In genomic region chr7:125117173-125117572, GRCm38 (mm10) we compare ENCODE assay signal across 18 mouse cellular contexts.
A peak's percentile ranks its signal among the peaks of the same experiment; 100 is the strongest.
DNase-seq lines count a peak whose midpoint lies in the region; ATAC-seq and TF ChIP-seq lines count a peak whose summit lies in the region.
"Had no signal": no experiment of that assay in that cellular context is flagged by ENCODE, and none has a peak within 500 bp of the region (broad histone marks: within the 10 kb centered on the region; RNA-seq: fewer than 3 reads in every experiment).

No protein-coding gene starts in this region.

- no peak overlapping the region for H3K9ac ChIP-seq in forebrain, postnatal 0 days
- H3K9ac ChIP-seq in forebrain, embryonic 15.5 days (replicated peaks): no peak overlapping the region
- H3K9ac ChIP-seq: embryonic facial prominence, embryonic 12.5 days; hindbrain, embryonic 13.5 days; intestine, embryonic 15.5 days; liver, embryonic 13.5 days had no signal

- no peak overlapping the region for H3K4me2 ChIP-seq in forebrain, postnatal 0 days (ENCODE audit: low read depth)
- H3K4me2 ChIP-seq in forebrain, embryonic 15.5 days (replicated peaks): no peak overlapping the region
- H3K4me2 ChIP-seq: embryonic facial prominence, embryonic 12.5 days; hindbrain, embryonic 13.5 days; intestine, embryonic 15.5 days; liver, embryonic 13.5 days had no signal

- intact Hi-C loops in left cerebral cortex, postnatal 25 days (cut with DNase I): loop anchor here (2.0 to 5.0 kb wide), 4 partner anchors 210 to 370 kb away; no protein-coding TSS in a partner anchor

- no peak overlapping the region for H3K27ac ChIP-seq in forebrain, postnatal 0 days (ENCODE audit: low read depth, low read length)
- H3K27ac ChIP-seq in forebrain, embryonic 15.5 days (replicated peaks): no peak overlapping the region
- H3K27ac ChIP-seq: embryonic facial prominence, embryonic 12.5 days; hindbrain, embryonic 13.5 days; intestine, embryonic 15.5 days; liver, embryonic 13.5 days had no signal

- no peak overlapping the region for H3K4me3 ChIP-seq in forebrain, postnatal 0 days (ENCODE audit: low read depth, low read length)
- no peak overlapping the region for H3K4me3 ChIP-seq in forebrain, embryonic 15.5 days
- H3K4me3 ChIP-seq: embryonic facial prominence, embryonic 12.5 days; hindbrain, embryonic 13.5 days; intestine, embryonic 15.5 days; liver, embryonic 13.5 days had no signal

- no peaks in the 10 kb centered on the region for H3K27me3 ChIP-seq in forebrain, postnatal 0 days (ENCODE audit: insufficient read depth, low read length)
- H3K27me3 ChIP-seq in forebrain, embryonic 15.5 days: no peaks in the 10 kb centered on the region
- H3K27me3 ChIP-seq: embryonic facial prominence, embryonic 12.5 days; hindbrain, embryonic 13.5 days; intestine, embryonic 15.5 days; liver, embryonic 13.5 days had no signal

- WGBS in forebrain, postnatal 0 days: 47% methylated on average over 8 of the region's 8 CpGs
- 57% methylated on average over 8 of the region's 8 CpGs for WGBS in forebrain, embryonic 15.5 days

- TF ChIP-seq CTCF in forebrain, postnatal 0 days (IDR thresholded peaks at IDR 0.05; ENCODE audit: low read depth): no peak

- no peaks in the 10 kb centered on the region for H3K36me3 ChIP-seq in forebrain, postnatal 0 days (ENCODE audit: insufficient read depth)
- no peaks in the 10 kb centered on the region for H3K36me3 ChIP-seq in forebrain, embryonic 15.5 days
- H3K36me3 ChIP-seq: embryonic facial prominence, embryonic 12.5 days; hindbrain, embryonic 13.5 days; intestine, embryonic 15.5 days; liver, embryonic 13.5 days had no signal

- H3K4me1 ChIP-seq in forebrain, postnatal 0 days (ENCODE audit: insufficient read depth): no peaks in the 10 kb centered on the region
- H3K4me1 ChIP-seq in forebrain, embryonic 15.5 days: peaks cover 10% of the 10 kb centered on the region; the same call in 1 of the 2 replicates
- H3K4me1 ChIP-seq: embryonic facial prominence, embryonic 12.5 days; hindbrain, embryonic 13.5 days; intestine, embryonic 15.5 days; liver, embryonic 13.5 days had no signal

- H3K9me3 ChIP-seq in forebrain, postnatal 0 days (ENCODE audit: low read length): no peaks in the 10 kb centered on the region
- no peaks in the 10 kb centered on the region for H3K9me3 ChIP-seq in forebrain, embryonic 15.5 days
- H3K9me3 ChIP-seq: embryonic facial prominence, embryonic 12.5 days; hindbrain, embryonic 13.5 days; intestine, embryonic 15.5 days had no signal

- ATAC-seq in forebrain, postnatal 0 days: peak; percentile 71
- no peak for ATAC-seq in forebrain, embryonic 15.5 days (replicated peaks)
- ATAC-seq: intestine, embryonic 15.5 days; midbrain, embryonic 16.5 days had no signal

- peak; percentile 61 for DNase-seq in forebrain, postnatal 0 days
- DNase-seq in right cerebral cortex, adult 18-20 months: peak; percentile 55
- DNase-seq in right cerebral cortex, postnatal 14 days: no peak
- peak; percentile 50 to 88 for DNase-seq in left cerebral cortex, postnatal 25 days (ENCODE audit: low spot score in 2 of 2)
- no peak for DNase-seq in kidney, adult 11 months
- no peak for DNase-seq in T-cell, adult 2 months (ENCODE audit: low spot score)
- no peak for DNase-seq in ovary, postnatal 36 days (ENCODE audit: low spot score)
- DNase-seq: adrenal gland, adult 8-10 months; cerebellum, adult 8-10 months; heart, postnatal 10 days; liver, embryonic 13.5 days; lung, postnatal 10 days; thymus, adult 2 months had no signal

Comparison
In these comparisons a context has a peak if more than half of its experiments do, and no peak if none do; other contexts are left out.
1. DNase-seq: peak in forebrain, postnatal 0 days (single experiment), right cerebral cortex, adult 18-20 months (single experiment) and left cerebral cortex, postnatal 25 days (2 of 2); none in right cerebral cortex, postnatal 14 days (single experiment), kidney, adult 11 months (single experiment), T-cell, adult 2 months (single experiment) and ovary, postnatal 36 days (single experiment).